Mouse (Mus musculus): ENCODE measurements at regions not wholly inside any gene's neighbourhood (a gene's known extent, or its start where the extent isn't known, plus 50 kb on each side); places are given as distances from the start of the nearest gene placed in this dataset.

DNA sequence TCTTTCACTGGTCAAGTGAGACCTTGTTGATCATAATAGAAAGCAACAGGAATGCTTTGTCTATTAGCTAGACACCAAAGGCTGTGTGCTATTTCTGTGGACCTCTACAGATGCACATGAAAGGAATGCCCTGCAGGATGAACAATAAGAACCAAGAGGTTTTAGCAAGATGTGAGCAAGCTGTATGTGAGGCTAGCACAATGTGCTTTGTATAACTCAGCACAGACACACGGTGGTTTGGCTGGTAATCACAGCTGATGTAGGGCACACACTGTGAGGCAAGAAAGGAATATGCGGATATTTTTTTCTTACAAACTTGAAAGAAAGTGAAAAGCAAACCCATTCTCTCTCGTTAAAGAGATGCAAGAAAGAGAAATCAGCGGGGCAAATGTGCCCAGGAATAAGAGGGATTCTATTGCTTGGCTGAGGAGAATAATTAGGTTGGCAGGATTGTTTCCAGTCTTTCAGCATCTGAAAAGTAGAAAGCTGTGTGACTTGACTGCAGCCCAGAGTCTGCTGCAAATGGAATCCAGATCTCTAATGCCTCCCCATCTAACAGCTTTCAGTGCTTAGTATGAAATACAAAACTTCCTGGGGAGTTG is 2476.1 kb upstream of the Gm6569 start:
- no peak for DNase-seq (ENCODE audit: low read depth)

DNA sequence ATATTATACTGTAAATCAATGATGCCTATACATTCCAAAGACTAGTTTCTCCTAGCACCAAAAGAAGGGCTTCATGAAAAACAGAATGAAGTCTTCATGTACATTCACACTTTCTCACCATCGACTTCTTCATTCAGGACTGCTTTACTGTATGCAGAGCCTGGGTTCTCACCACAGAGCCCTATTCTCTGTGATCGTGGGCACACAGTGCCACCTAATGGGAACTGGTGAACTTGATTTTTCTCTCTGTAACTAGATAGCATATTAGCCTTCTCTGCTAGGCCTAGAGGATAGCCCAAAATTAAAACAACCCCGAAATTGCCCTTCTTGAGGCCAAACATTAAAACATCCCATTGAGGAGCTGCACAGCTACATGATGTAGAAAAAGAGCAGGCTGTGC is 2458.6 kb upstream of the Gm6569 start:
- peak; percentile 45 for DNase-seq (ENCODE audit: low read depth)

All from 416B (cell line).